Mouse (Mus musculus): Measurements from ENCODE around the gene Hist1h4a. TPM values are rescaled to one million over a fixed set of nuclear protein-coding genes. Genes with fewer than 3 reads are reported as not detected.

Hist1h4a gene
- total RNA-seq, 4 experiments from 2014 or later, result 4.1 to 10.2 (median 5.4) TPM

Small RNAs within 50 kb of the gene (microRNA-seq; reads per million reads assigned to microRNA genes)
- gene Gm44314 (not detected), gene Gm44484 (not detected)

Other genes with a start within 250 kb of the Hist1h4a start
- gene Hist1h4h, start 230.2 kb downstream of the Hist1h4a start, total RNA-seq (2022), result 100 to 1,000 TPM; 231 to 254 (median 246) TPM
- gene Hist1h2af, start 227.3 kb downstream of the Hist1h4a start, total RNA-seq (2022), result 10 to 100 TPM in 1 of 4 experiments, 1 to 10 TPM in 3; 2.4 to 17.9 (median 5.5) TPM
- 1 to 10 TPM; 3.4 to 5.0 (median 3.8) TPM for gene Hist1h3g, start 225.8 kb downstream of the Hist1h4a start, total RNA-seq (2022)
- gene Hist1h2bh, start 217.8 kb downstream of the Hist1h4a start, total RNA-seq (2022), result 1 to 10 TPM in 2 of 4 experiments, under 1 TPM in 2; 0.91 to 1.3 (median 1.1) TPM
- 1 to 10 TPM; 4.6 to 6.3 (median 5.7) TPM for gene Hist1h3f, start 217.2 kb downstream of the Hist1h4a start, total RNA-seq (2022)
- 10 to 100 TPM; 18.8 to 31.0 (median 26.5) TPM for gene Hist1h4f, start 209.6 kb downstream of the Hist1h4a start, total RNA-seq (2022)
- gene Hist1h1d, start 208.0 kb downstream of the Hist1h4a start, total RNA-seq (2022), result 1 to 10 TPM; 1.2 to 1.5 (median 1.4) TPM
- 10 to 100 TPM; 13.1 to 17.7 (median 13.5) TPM for gene Hist1h3e, start 198.9 kb downstream of the Hist1h4a start, total RNA-seq (2022)
- gene Hist1h2ae, start 190.0 kb downstream of the Hist1h4a start, total RNA-seq (2022), result 1 to 10 TPM in 3 of 4 experiments, not detected in 1; 1.4 to 4.9 (median 1.6) TPM
- 10 to 100 TPM; 18.1 to 34.4 (median 24.0) TPM for gene Hist1h2bg, start 189.8 kb downstream of the Hist1h4a start, total RNA-seq (2022)
- 10 to 100 TPM in 2 of 4 experiments, 1 to 10 TPM in 2; 5.9 to 13.7 (median 10.7) TPM for gene Hist1h2bf, start 187.0 kb downstream of the Hist1h4a start, total RNA-seq (2022)
- 1 to 10 TPM; 1.8 to 4.3 (median 2.7) TPM for gene Hist1h2ad, start 186.8 kb downstream of the Hist1h4a start, total RNA-seq (2022)
- gene Hist1h3d, start 185.5 kb downstream of the Hist1h4a start, total RNA-seq (2022), result 1 to 10 TPM; 1.1 to 4.0 (median 2.0) TPM
- 10 to 100 TPM; 42.4 to 50.0 (median 46.1) TPM for gene Hist1h4d, start 179.6 kb downstream of the Hist1h4a start, total RNA-seq (2022)
- gene Hist1h2be, start 140.1 kb downstream of the Hist1h4a start, total RNA-seq (2022), result 10 to 100 TPM; 11.6 to 13.8 (median 12.6) TPM
- gene Hist1h1e, start 138.7 kb downstream of the Hist1h4a start, total RNA-seq (2022), result 10 to 100 TPM; 27.4 to 44.8 (median 35.5) TPM
- 1 to 10 TPM; 1.1 to 1.6 (median 1.3) TPM for gene Hist1h2ac, start 77.3 kb downstream of the Hist1h4a start, total RNA-seq (2022)
- gene Hist1h2bc, start 77.0 kb downstream of the Hist1h4a start, total RNA-seq (2022), result 10 to 100 TPM; 74.6 to 82.2 (median 76.6) TPM
- under 1 TPM in 1 of 4 experiments, not detected in 3; 0.30 TPM for gene Hist1h1t, start 65.4 kb downstream of the Hist1h4a start, total RNA-seq (2022)
- 10 to 100 TPM; 37.9 to 55.9 (median 45.3) TPM for gene Hist1h4c, start 62.8 kb downstream of the Hist1h4a start, total RNA-seq (2022)
- 10 to 100 TPM; 58.1 to 66.0 (median 61.5) TPM for gene Hfe, start 50.4 kb downstream of the Hist1h4a start, total RNA-seq (2022)
- gene Hist1h1c, start 22.4 kb downstream of the Hist1h4a start, total RNA-seq (2022), result 100 to 1,000 TPM; 145 to 209 (median 187) TPM
- 1 to 10 TPM in 2 of 4 experiments, under 1 TPM in 1, not detected in 1; 0.82 to 5.6 (median 2.3) TPM for gene Hist1h3c, start 15.6 kb downstream of the Hist1h4a start, total RNA-seq (2022)
- gene Hist1h2bb, start 14.5 kb downstream of the Hist1h4a start, total RNA-seq (2022), result 1 to 10 TPM; 2.6 to 6.9 (median 4.0) TPM
- gene Hist1h2ab, start 10.1 kb downstream of the Hist1h4a start, total RNA-seq (2022), result 1 to 10 TPM in 3 of 4 experiments, not detected in 1; 2.4 to 8.4 (median 4.0) TPM
- gene Hist1h3b, start 9.0 kb downstream of the Hist1h4a start, total RNA-seq (2022), result 10 to 100 TPM in 1 of 4 experiments, 1 to 10 TPM in 3; 2.4 to 16.9 (median 4.5) TPM
- 1 to 10 TPM; 5.4 to 9.6 (median 6.8) TPM for gene Hist1h4b, start 4.2 kb downstream of the Hist1h4a start, total RNA-seq (2022)
- gene Hist1h3a, start 1.2 kb upstream of the Hist1h4a start, total RNA-seq (2022), result 1 to 10 TPM; 1.8 to 10.0 (median 6.6) TPM
- gene Hist1h1a, start 2.4 kb upstream of the Hist1h4a start, total RNA-seq (2022), result 1 to 10 TPM; 3.3 to 5.0 (median 4.0) TPM
- gene Trim38, start 8.7 kb upstream of the Hist1h4a start, total RNA-seq (2022), result not detected
- gene Slc17a2, start 45.8 kb upstream of the Hist1h4a start, total RNA-seq (2022), result not detected
- not detected for gene Slc17a3, start 78.2 kb upstream of the Hist1h4a start, total RNA-seq (2022)
- gene Slc17a1, start 106.5 kb upstream of the Hist1h4a start, total RNA-seq (2022), result not detected
- not detected for gene Slc17a4, start 153.8 kb upstream of the Hist1h4a start, total RNA-seq (2022)
- not detected for gene Hist1h2ba, start 172.9 kb upstream of the Hist1h4a start, total RNA-seq (2022)
- gene Hist1h2aa, start 173.2 kb upstream of the Hist1h4a start, total RNA-seq (2022), result not detected
- gene Scgn, start 230.0 kb upstream of the Hist1h4a start, total RNA-seq (2022), result not detected